Mouse (Mus musculus) erythroblast, embryonic 14.5 days (primary cell): ENCODE measurements around the gene Hoxb4.

ENCODE experiments used
- GATA1 ChIP-seq: IDR thresholded peaks from 2 replicates; pipeline ENCODE4 v1.6.1; 2012; ENCODE audit warnings: low read length, inconsistent platforms, mixed read lengths
- TAL1 ChIP-seq: IDR thresholded peaks from 3 replicates; pipeline ENCODE4 v1.6.1; 2012; ENCODE audit warnings: low read length, inconsistent platforms, mixed read lengths

DNA sequence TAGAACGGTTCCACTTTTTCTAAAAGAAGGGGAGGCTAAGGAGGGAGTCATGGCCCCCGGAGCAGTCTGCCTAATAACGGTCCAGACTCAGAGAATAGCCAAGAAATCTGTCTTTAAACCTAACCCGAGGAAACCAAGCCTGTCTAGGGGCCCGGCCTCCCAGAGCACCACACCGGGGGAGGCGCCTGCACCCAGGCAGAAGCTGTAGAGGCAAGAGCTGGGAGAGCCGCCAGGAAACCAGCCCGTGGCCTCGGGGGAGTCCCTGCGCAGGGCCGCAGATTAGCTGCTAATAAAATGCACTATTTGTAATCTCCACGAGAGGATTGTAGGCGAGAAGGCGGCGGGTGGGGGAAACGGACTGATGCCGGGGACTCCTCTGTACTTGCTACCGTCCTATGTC lies 48.2 kb upstream of the Hoxb4 start:
- no peak for TF ChIP-seq TAL1
- TF ChIP-seq GATA1: no peak
